Mouse (Mus musculus): Measurements from ENCODE around the gene Anp32a.

DNA sequence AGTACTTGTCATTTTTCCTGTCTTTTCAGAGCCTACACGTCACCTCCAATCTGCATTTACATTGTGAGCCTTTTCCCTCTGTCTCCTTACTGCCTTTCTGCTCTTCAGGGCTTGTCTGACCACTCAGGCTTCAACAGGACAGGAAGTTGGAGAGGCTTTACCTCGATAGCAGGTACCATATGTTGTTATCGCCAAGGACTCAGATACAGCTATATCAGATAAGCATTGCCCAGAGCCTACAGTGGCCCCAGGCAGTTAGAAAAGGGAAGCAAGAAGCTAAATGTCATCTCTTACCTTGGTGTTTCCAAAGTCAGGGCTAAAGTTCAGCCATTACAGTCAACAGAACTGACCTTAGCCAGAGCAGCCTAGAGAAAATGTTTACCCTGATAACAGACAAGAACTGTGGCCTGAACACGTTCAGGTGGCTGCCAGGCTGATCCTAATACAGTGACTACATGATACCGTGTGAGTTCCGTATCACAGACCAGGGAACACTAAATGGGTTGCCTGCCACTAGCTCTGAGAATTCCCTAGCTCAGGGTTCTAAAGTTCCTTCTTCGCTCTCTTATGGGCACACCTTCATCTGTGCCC lies 65.4 kb downstream of the Anp32a start:
- TF ChIP-seq CTCF (IDR thresholded peaks at IDR 0.05; ENCODE audit: insufficient read depth, low read depth, low read length) (no peak), POLR2A (IDR thresholded peaks at IDR 0.05; ENCODE audit: insufficient read depth, low read depth, low read length) (no peak)

Data from olfactory bulb, adult 2 months (tissue).